Mouse (Mus musculus) inflammation-experienced regulatory T-cells, adult 16 weeks (primary cell): ENCODE measurements around the gene Bcor. TPM values are rescaled to one million over a fixed set of nuclear protein-coding genes. Genes with fewer than 3 reads are reported as not detected.

Experiments used
- polyA plus RNA-seq: library from polyadenylated mRNA; unstranded; fragments of 100-300 nt; shearing (Covaris generic); gene quantifications from one replicate; pipeline ENCODE4 v1.2.1, GENCODE M21; 2017

Gene Bcor
- polyA plus RNA-seq = 28.0 TPM

DNA sequence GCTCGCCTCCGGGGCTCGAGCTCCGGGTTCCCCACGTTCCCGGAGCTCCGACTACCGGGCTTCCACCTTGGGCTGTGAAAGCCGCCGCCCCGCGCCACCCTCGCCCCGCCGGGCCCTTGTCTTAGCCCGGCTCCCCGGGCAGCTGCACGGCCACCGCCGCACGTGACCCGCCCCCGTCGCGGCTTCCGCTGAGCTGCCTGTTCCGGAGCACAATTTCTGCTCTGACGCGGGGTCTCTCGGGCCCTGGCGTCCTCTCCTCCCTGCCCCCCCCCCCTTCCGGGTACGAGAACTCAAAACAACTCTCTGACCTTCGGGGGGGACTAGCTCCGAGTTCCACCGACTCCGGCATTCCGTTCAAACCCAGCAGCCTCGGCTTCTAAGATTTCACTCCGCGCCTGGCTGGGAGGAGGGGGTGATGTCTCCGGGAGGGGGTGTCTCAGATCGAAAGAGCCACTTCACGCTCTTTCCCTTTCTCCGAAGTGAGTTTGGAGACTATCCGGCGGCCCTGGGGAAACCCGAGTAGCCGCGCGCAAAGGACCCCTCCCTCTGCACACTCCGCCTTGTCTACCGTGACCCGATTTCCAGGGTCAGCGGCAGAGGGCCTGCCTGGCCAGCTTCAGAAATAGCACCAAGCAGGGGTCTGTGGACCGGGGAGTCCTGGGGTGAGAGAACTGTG, at the start of gene Bcor:
TSS of gene Bcor (minus strand) at position 375 of the 676 bp plus-strand sequence.

